Mouse (Mus musculus) 416B (cell line): ENCODE results near the gene Zar1l.

ENCODE experiments used
- DNase-seq: peaks from one replicate; pipeline ENCODE4 v3.0.0; 2011; ENCODE audit warnings: low read depth

Zar1l gene

GRCm38 (mm10) chr5:150485198-150485597 is 32.8 kb downstream of the Zar1l start:
- peak; percentile 61 for DNase-seq

- peak; percentile 15 for DNase-seq
These were observed 39.4 kb downstream of the Zar1l start for GRCm38 (mm10) chr5:150478612-150479011.

GRCm38 (mm10) chr5:150477364-150477763 is 40.6 kb downstream of the Zar1l start:
- no peak for DNase-seq

- peak; percentile 83 for DNase-seq
These were observed 49.5 kb downstream of the Zar1l start for GRCm38 (mm10) chr5:150468431-150468830.

- DNase-seq: peak; percentile 73
These were observed 51.8 kb downstream of the Zar1l start for GRCm38 (mm10) chr5:150466132-150466531.

- peak; percentile 85 for DNase-seq
These were observed 52.7 kb downstream of the Zar1l start for GRCm38 (mm10) chr5:150465218-150465617.

- no peak for DNase-seq
These were observed 53.2 kb downstream of the Zar1l start for GRCm38 (mm10) chr5:150464721-150465120.

- no peak for DNase-seq
These were observed 58.2 kb downstream of the Zar1l start for GRCm38 (mm10) chr5:150459801-150460200.

- no peak for DNase-seq
These were observed 59.8 kb downstream of the Zar1l start for GRCm38 (mm10) chr5:150457904-150458739.

- no peak for DNase-seq
These were observed 60.6 kb downstream of the Zar1l start for GRCm38 (mm10) chr5:150457165-150457903.
